Mouse (Mus musculus) liver, embryonic 18 days (tissue): Measurements from ENCODE around the gene Ppp1r15a. TPM values are rescaled to one million over a fixed set of nuclear protein-coding genes. Genes with fewer than 3 reads are reported as not detected.

Experiments used
- polyA plus RNA-seq: library from polyadenylated mRNA; depleted of rRNA; stranded (reverse); fragments of >200 nt; gene quantifications from 2 replicates; pipeline ENCODE4 v1.2.3, GENCODE M21; 2012; rRNA removed

The Ppp1r15a gene
- polyA plus RNA-seq: 79.7 and 101 TPM in 2 replicates

DNA sequence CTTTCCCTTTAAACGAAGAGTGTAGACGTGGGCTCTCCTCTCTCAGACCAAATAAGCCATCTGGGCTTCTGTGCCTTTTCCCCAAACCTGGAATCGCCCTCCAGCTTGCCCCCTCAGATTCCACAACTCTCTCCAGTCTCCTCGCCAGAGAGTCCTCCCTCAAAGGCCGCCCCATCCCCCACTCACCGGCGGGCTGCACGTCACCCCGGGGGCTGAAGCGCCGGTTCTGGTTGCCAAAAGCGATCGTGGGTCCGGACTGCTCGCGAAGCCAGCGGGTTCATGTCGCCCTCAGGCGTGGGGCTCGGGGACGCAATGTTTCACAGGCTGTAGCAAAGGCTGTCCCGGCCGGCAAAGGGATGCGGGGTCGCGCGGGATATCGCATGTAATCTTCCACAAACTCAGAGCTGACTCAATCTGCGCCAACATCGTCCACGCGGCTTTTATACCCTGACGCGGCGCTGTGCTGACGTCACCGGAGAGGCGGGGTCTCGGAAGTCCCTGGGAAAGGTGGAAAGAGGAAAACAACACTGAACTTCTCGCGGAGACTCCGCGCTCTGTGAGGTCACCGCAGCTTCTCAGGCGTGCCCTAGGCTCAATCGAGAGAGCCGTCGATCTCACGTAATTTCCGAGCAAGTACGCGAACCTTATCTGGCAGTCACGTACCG is at the start of gene Ppp1r15a, which contains the start of gene Plekha4:
TSS of gene Ppp1r15a (minus strand) at position 460 of the 665 bp plus-strand sequence.
TSS of gene Plekha4 (plus strand) at position 522 of the 665 bp plus-strand sequence.

GRCm38 (mm10) chr7:45570103-45570741 is 44.2 kb upstream of the Ppp1r15a start, which contains the start of gene Bcat2:
Bcat2 (plus strand) TSS chr7:45570153.

DNA sequence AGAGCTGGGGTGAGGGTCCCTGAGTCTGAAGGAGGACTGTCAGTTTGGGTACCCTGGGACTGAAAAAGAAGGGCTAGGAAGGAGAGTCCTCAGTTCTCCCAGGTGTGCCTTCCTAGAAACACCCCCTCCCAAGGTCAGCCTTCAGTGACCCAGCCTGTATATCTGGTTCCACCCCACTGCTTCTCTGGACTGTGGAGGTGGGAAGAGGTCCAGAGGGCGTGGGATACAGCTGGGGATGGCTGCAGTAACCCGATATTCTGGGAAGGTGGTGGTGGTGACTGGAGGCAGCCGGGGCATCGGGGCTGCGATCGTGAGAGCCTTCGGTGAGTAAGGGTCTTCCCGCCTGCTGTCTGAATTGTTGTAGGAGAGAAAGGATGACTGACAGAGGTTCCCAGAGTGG is 28.7 kb upstream of the Ppp1r15a start, which contains the start of gene Hsd17b14:
TSS of gene Hsd17b14 (plus strand) at position 150 of the 400 bp plus-strand sequence.

GRCm38 (mm10) chr7:45509912-45510787 is 15.9 kb downstream of the Ppp1r15a start, which contains the start of gene Nucb1:
Nucb1 (minus strand) TSS chr7:45510406.

DNA sequence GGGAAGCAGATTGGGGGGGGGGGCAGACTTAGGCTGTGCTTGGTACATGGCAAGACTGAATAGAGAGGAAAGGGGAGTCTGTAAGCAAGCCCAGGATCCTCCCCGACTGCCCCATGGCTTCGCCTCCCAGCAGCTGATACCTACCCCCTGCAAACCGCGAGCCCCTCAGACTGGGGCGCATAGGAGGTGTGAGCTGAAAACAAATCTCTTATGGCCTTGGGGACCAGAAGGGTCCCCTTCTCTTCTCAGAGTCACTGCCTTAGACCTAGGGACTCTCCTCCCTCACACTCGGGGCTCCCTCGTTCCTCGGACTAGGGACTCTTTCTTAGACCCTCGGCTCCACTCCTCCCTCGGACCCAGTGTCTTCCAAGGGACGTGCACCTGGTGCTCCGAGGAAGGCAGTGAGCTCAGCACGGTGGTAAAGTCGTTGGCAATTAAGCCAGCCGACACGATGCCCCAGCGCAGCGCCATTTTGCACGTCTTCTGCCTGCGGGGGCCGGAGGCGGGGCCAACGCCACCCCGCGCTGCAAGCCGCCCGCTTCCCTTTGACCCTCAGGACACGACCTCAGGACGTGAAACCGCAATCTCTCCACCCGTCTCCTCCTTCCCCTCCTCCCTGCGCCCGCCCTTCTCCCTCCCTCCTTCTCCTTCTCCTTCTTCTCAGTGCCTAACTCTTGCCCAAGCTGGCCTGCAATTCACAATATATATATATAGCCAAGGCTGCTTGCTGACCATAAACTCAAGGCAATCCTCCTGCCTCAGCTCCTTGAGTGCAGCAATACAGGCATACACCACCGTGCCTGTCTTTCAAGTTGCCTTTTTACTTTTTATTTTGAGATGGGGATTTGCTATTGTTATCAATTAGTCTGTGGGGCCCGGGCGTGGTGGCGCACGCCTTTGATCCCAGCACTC is 37.5 kb downstream of the Ppp1r15a start, which contains the start of gene Dhdh:
TSS of gene Dhdh (minus strand) at position 513 of the 912 bp plus-strand sequence.

GRCm38 (mm10) chr7:45486761-45487415 is 39.2 kb downstream of the Ppp1r15a start, which contains the start of gene Gm45808:
Gm45808 (minus strand) TSS chr7:45486811.

DNA sequence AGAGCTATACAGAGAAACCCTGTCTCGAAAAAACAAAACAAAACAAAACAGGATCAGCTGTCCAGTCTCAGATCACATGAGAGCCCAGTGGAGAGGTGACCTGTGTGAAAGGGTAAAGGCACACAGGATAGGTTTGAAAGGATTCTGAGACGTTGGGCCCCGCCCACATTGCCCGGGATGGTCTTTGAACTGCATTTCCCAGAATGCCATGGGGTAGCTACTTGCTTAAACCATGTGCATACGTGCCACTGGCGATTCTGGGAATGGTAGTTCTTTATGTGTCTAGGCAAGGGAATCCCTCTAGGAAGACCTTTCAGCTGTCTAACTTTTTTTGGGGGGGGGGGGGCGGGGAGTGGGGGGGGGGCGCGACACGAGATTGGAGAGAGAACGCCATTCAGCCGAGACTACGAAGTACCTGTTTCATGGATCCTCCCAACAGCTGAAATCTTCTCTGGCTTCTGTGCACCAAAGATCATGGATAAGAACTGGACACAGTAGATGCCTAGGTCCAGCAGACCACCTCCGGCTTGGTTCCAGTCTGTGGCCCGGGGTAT is 44.6 kb downstream of the Ppp1r15a start, which contains the start of gene Tulp2:
TSS of gene Tulp2 (plus strand) at position 504 of the 554 bp plus-strand sequence.

Other genes starting within 250 kb of the Ppp1r15a start
- gene Slc6a21, start 248.8 kb downstream of the Ppp1r15a start, polyA plus RNA-seq: 0.04 and 0.09 TPM in 2 replicates
- gene Trpm4, start 192.5 kb downstream of the Ppp1r15a start, polyA plus RNA-seq: 3.7 and 4.2 TPM in 2 replicates
- gene Hrc, start 191.0 kb downstream of the Ppp1r15a start, polyA plus RNA-seq: 0.20 and 0.34 TPM in 2 replicates
- gene Ppfia3, start 159.2 kb downstream of the Ppp1r15a start, polyA plus RNA-seq: 0.06 and 0.07 TPM in 2 replicates
- 0.12 and 0.20 TPM in 2 replicates for gene Lin7b, start 155.7 kb downstream of the Ppp1r15a start, polyA plus RNA-seq
- 152 and 184 TPM in 2 replicates for gene Snrnp70, start 130.5 kb downstream of the Ppp1r15a start, polyA plus RNA-seq
- gene Kcna7, start 120.6 kb downstream of the Ppp1r15a start, polyA plus RNA-seq: not detected in 2 replicates
- gene Ntf5, start 112.6 kb downstream of the Ppp1r15a start, polyA plus RNA-seq: 0.15 and 0.17 TPM in 2 replicates
- not detected in 2 replicates for gene Lhb, start 105.4 kb downstream of the Ppp1r15a start, polyA plus RNA-seq
- gene Gys1, start 91.4 kb downstream of the Ppp1r15a start, polyA plus RNA-seq: 7.5 and 9.9 TPM in 2 replicates
- gene Ruvbl2, start 88.2 kb downstream of the Ppp1r15a start, polyA plus RNA-seq: 37.3 and 45.2 TPM in 2 replicates
- 1,700 and 2,007 TPM in 2 replicates for gene Ftl1, start 66.4 kb downstream of the Ppp1r15a start, polyA plus RNA-seq
- gene Bax, start 59.4 kb downstream of the Ppp1r15a start, polyA plus RNA-seq: 47.6 and 49.6 TPM in 2 replicates
- 0.12 and 0.15 TPM in 2 replicates for gene Tulp2, start 44.4 kb downstream of the Ppp1r15a start, polyA plus RNA-seq
- gene Gm45808, start 39.5 kb downstream of the Ppp1r15a start, polyA plus RNA-seq: 0.12 TPM in 1 of 2 replicates, not detected in the other
- 5.7 and 6.5 TPM in 2 replicates for gene Dhdh, start 37.5 kb downstream of the Ppp1r15a start, polyA plus RNA-seq
- 75.2 and 76.4 TPM in 2 replicates for gene Nucb1, start 15.9 kb downstream of the Ppp1r15a start, polyA plus RNA-seq
- 1.2 and 1.7 TPM in 2 replicates for gene Plekha4, start 62 bp upstream of the Ppp1r15a start, polyA plus RNA-seq
- gene Hsd17b14, start 28.6 kb upstream of the Ppp1r15a start, polyA plus RNA-seq: 0.78 and 1.3 TPM in 2 replicates
- gene Bcat2, start 43.9 kb upstream of the Ppp1r15a start, polyA plus RNA-seq: 41.1 and 45.0 TPM in 2 replicates
- gene Fgf21, start 89.2 kb upstream of the Ppp1r15a start, polyA plus RNA-seq: 3.1 and 3.5 TPM in 2 replicates
- gene Fut1, start 91.0 kb upstream of the Ppp1r15a start, polyA plus RNA-seq: 0.17 and 0.24 TPM in 2 replicates
- gene Izumo1, start 95.5 kb upstream of the Ppp1r15a start, polyA plus RNA-seq: 0.09 and 0.12 TPM in 2 replicates
- 3.2 and 3.6 TPM in 2 replicates for gene Rasip1, start 101.2 kb upstream of the Ppp1r15a start, polyA plus RNA-seq
- gene Mamstr, start 113.7 kb upstream of the Ppp1r15a start, polyA plus RNA-seq: 0.50 TPM in 2 replicates
- gene Fut2, start 140.1 kb upstream of the Ppp1r15a start, polyA plus RNA-seq: 0.04 and 0.05 TPM in 2 replicates
- gene Ntn5, start 157.8 kb upstream of the Ppp1r15a start, polyA plus RNA-seq: 0.01 and 0.04 TPM in 2 replicates
- 0.01 and 0.02 TPM in 2 replicates for gene Sec1, start 168.1 kb upstream of the Ppp1r15a start, polyA plus RNA-seq
- gene Car11, start 173.6 kb upstream of the Ppp1r15a start, polyA plus RNA-seq: 0.48 and 0.74 TPM in 2 replicates
- gene Dbp, start 178.8 kb upstream of the Ppp1r15a start, polyA plus RNA-seq: 0.84 and 0.87 TPM in 2 replicates
- 485 and 498 TPM in 2 replicates for gene Rpl18, start 189.2 kb upstream of the Ppp1r15a start, polyA plus RNA-seq
- gene Sphk2, start 191.7 kb upstream of the Ppp1r15a start, polyA plus RNA-seq: 9.6 and 10.4 TPM in 2 replicates
- gene Fam83e, start 194.9 kb upstream of the Ppp1r15a start, polyA plus RNA-seq: 0.14 and 0.16 TPM in 2 replicates
- gene Spaca4, start 199.5 kb upstream of the Ppp1r15a start, polyA plus RNA-seq: not detected in 2 replicates